Mouse (Mus musculus): ENCODE data around the gene Ccr1l1. TPM values are rescaled to one million over a fixed set of nuclear protein-coding genes. Genes with fewer than 3 reads are reported as not detected.
"Not testable (repeated sequence)": the region's sequence is repeated elsewhere in the genome, so short reads cannot be mapped to it uniquely, and the experiment has no call there.

Ccr1l1 gene
- polyA plus RNA-seq, 1 experiment from 2014 or later: not detected

DNA sequence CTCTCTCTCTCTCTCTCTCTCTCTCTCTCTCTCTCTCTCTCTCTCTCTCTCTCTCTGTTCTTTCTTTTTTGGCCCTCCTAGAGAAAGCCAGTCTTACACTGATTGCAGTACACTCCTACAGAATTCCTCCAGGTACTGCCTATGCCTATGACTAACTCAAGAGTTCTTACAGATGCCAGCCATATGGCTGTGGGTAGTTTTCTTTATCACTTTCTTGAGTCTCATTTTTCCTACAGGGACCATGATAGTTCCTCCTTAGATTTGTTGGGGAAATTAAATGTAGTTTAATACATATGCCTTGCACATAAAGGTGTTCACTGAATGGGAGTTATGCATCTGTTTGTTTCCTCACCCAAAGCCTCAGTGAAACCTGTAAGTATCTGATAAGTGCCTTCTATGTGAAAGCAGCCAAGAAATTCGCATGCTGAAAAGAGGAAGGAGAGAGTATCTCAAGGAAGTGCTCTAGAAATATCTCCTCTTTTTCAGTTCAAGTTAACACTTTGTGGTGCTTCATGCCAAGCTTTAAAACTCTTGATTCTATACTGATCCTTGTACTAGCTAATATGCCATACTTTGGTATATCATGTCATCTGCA is 13.2 kb upstream of the Ccr1l1 start:
- no peak for ATAC-seq (ENCODE audit: insufficient number of reproducible peaks, low FRiP score, low TSS enrichment, low read depth)

DNA sequence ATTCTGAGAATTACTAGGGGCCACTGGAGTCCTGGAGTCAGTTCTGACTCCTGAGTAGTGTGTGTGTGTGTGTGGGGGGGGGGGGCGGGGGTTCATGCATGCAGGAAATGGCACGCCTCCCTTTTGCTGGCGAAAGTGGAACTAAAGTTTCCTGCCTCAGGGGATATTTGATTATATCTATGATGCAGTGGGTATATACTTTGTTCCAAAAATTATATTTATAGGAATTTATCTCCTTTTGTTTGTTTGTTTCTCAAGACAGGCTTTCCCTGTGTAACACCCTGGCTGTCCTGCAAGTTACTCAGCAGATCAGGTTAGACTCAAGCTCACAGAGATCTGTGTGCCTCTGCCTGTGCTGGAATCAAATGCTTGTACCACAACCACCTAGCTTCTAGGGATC is 11.5 kb upstream of the Ccr1l1 start:
- 78% methylated on average over 3 of the region's 3 CpGs for WGBS
- ATAC-seq (ENCODE audit: insufficient number of reproducible peaks, low FRiP score, low TSS enrichment, low read depth): no peak

More for the DNA sequence above, 13.2 kb upstream of the Ccr1l1 start:
- no peaks in the 10 kb centered on the region for H3K27me3 ChIP-seq (ENCODE audit: control insufficient read depth, insufficient read depth, low read length)
- H3K9me3 ChIP-seq (ENCODE audit: control insufficient read depth, low read length): no peaks in the 10 kb centered on the region
- DNase-seq (ENCODE audit: low spot score): no peak
- H3K9ac ChIP-seq (ENCODE audit: low read length): no peak overlapping the region
- no peak overlapping the region for H3K4me3 ChIP-seq (ENCODE audit: low read depth, low read length)
- no peaks in the 10 kb centered on the region for H3K36me3 ChIP-seq (ENCODE audit: control insufficient read depth, insufficient read depth, low read length)
- no peaks in the 10 kb centered on the region for H3K4me1 ChIP-seq (ENCODE audit: control insufficient read depth, insufficient read depth, low read length)
- no peak overlapping the region for H3K27ac ChIP-seq (replicated peaks; ENCODE audit: low read depth, low read length)
- WGBS: 76% methylated on average over 1 of the region's 1 CpGs
- H3K4me2 ChIP-seq (ENCODE audit: low read depth, severe bottlenecking): no peak overlapping the region

DNA sequence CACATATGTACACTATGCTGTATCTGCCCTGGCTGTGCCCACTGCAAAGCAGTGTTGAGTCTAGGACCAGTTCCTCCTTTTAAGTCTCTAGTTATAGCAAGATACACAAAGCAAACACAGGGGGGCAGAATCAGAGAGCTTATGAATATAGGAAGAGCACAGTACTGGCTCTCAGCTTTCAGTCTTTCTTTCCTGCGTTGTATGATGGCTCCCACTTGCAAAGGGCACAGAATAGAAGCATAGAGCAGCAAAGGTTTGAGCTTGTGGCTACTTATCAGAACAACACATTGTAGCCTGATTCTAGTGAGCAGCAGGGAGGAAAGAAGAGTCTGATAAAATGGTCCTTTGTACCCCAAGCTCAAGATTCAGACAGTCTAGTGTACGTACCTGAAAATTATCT is 8.0 kb upstream of the Ccr1l1 start:
- Histone ChIP-seq H3K36me3 (ENCODE audit: control insufficient read depth, insufficient read depth, low read length) (no peaks in the 10 kb centered on the region), H3K27me3 (ENCODE audit: control insufficient read depth, insufficient read depth, low read length) (no peaks in the 10 kb centered on the region), H3K9ac (ENCODE audit: low read length) (no peak overlapping the region), H3K27ac (replicated peaks; ENCODE audit: low read depth, low read length) (no peak overlapping the region), H3K4me2 (ENCODE audit: low read depth, severe bottlenecking) (no peak overlapping the region), H3K4me1 (ENCODE audit: control insufficient read depth, insufficient read depth, low read length) (no peaks in the 10 kb centered on the region), H3K4me3 (ENCODE audit: low read depth, low read length) (no peak overlapping the region), H3K9me3 (ENCODE audit: control insufficient read depth, low read length) (no peaks in the 10 kb centered on the region)
- ATAC-seq (ENCODE audit: insufficient number of reproducible peaks, low FRiP score, low TSS enrichment, low read depth) (no peak), DNase-seq (ENCODE audit: low spot score) (no peak)
- WGBS: 86% methylated on average over 2 of the region's 2 CpGs

More for the DNA sequence above, 11.5 kb upstream of the Ccr1l1 start:
- H3K36me3 ChIP-seq (ENCODE audit: control insufficient read depth, insufficient read depth, low read length): no peaks in the 10 kb centered on the region
- H3K4me1 ChIP-seq (ENCODE audit: control insufficient read depth, insufficient read depth, low read length): no peaks in the 10 kb centered on the region
- no peaks in the 10 kb centered on the region for H3K27me3 ChIP-seq (ENCODE audit: control insufficient read depth, insufficient read depth, low read length)
- no peaks in the 10 kb centered on the region for H3K9me3 ChIP-seq (ENCODE audit: control insufficient read depth, low read length)
- no peak overlapping the region for H3K4me3 ChIP-seq (ENCODE audit: low read depth, low read length)
- H3K4me2 ChIP-seq (ENCODE audit: low read depth, severe bottlenecking): no peak overlapping the region
- H3K9ac ChIP-seq (ENCODE audit: low read length): no peak overlapping the region
- H3K27ac ChIP-seq (replicated peaks; ENCODE audit: low read depth, low read length): no peak overlapping the region
- DNase-seq (ENCODE audit: low spot score): no peak

DNA sequence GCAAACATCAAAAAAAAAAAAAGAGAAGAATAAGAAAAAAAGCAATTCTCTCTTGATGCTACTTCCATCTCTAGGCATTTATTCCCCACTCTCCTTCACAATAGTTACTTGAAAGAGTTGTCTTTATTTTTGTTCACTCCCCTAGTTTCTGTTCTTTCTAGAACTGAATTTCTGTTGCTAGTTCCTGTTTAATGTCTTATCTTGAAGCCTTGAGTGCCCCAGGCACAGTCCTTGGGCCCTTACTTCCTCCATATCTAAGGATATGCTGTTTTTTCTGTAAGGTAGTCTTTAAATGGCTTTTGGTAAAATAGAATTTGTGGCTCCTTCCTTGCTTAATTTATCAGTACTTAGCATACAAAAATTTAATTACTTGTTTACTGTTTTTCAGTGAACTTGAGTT is 6.7 kb upstream of the Ccr1l1 start:
- no peak overlapping the region for H3K4me3 ChIP-seq (ENCODE audit: low read depth, low read length)
- H3K9ac ChIP-seq (ENCODE audit: low read length): no peak overlapping the region
- no peak overlapping the region for H3K27ac ChIP-seq (replicated peaks; ENCODE audit: low read depth, low read length)

DNA sequence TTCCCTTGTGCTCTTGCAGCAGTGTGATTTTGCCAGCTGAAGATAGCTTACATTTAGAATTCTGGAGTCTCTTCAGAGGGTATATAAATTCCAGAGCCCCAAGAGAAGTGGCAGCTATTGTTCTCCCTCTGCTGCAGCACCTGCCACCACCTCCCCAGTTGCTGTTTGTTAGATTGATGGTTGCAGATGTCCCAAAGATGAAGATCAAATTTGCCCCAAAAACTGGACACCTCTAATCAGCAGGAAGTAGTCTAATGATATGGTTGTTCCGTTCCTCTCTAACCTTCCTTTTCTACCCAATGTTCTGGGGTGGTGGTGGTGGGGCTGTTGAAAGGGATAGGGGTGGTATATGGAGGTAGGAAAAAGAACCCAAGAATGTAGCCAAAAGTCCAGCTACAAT is 4.5 kb upstream of the Ccr1l1 start:
- DNase-seq (ENCODE audit: low spot score): no peak
- no peak overlapping the region for H3K4me3 ChIP-seq (ENCODE audit: low read depth, low read length)
- 88% methylated on average over 1 of the region's 1 CpGs for WGBS
- H3K9me3 ChIP-seq (ENCODE audit: control insufficient read depth, low read length): no peaks in the 10 kb centered on the region
- no peak overlapping the region for H3K27ac ChIP-seq (replicated peaks; ENCODE audit: low read depth, low read length)
- no peak overlapping the region for H3K4me2 ChIP-seq (ENCODE audit: low read depth, severe bottlenecking)
- H3K27me3 ChIP-seq (ENCODE audit: control insufficient read depth, insufficient read depth, low read length): no peaks in the 10 kb centered on the region
- H3K4me1 ChIP-seq (ENCODE audit: control insufficient read depth, insufficient read depth, low read length): no peaks in the 10 kb centered on the region
- H3K36me3 ChIP-seq (ENCODE audit: control insufficient read depth, insufficient read depth, low read length): no peaks in the 10 kb centered on the region
- no peak overlapping the region for H3K9ac ChIP-seq (ENCODE audit: low read length)
- ATAC-seq (ENCODE audit: insufficient number of reproducible peaks, low FRiP score, low TSS enrichment, low read depth): no peak

More for the DNA sequence above, 6.7 kb upstream of the Ccr1l1 start:
- ATAC-seq (ENCODE audit: insufficient number of reproducible peaks, low FRiP score, low TSS enrichment, low read depth) (no peak), DNase-seq (ENCODE audit: low spot score) (no peak)
- no peaks in the 10 kb centered on the region for H3K9me3 ChIP-seq (ENCODE audit: control insufficient read depth, low read length)
- H3K27me3 ChIP-seq (ENCODE audit: control insufficient read depth, insufficient read depth, low read length): no peaks in the 10 kb centered on the region
- H3K36me3 ChIP-seq (ENCODE audit: control insufficient read depth, insufficient read depth, low read length): no peaks in the 10 kb centered on the region
- H3K4me2 ChIP-seq (ENCODE audit: low read depth, severe bottlenecking): no peak overlapping the region
- H3K4me1 ChIP-seq (ENCODE audit: control insufficient read depth, insufficient read depth, low read length): no peaks in the 10 kb centered on the region

DNA sequence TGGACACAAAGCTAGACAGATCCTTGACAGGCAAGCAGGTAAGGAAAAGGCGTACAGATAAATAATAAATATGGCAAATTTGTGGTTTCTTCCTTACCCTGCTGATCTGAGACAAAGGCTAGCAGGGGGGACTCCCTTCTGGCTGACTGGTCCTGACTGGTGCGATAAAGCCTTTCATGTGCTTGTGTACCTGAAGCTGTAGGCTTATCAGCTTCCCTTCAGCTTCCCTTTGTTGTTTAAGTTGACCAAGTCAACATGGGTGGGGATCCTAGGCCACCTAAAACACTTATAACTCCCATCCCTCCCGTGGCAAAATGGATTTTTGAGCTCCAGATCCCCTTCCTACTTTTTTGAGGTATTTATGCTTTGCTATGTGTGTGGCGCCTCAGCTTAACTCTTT is 3.7 kb upstream of the Ccr1l1 start:
- DNase-seq (ENCODE audit: low spot score) (no peak), ATAC-seq (ENCODE audit: insufficient number of reproducible peaks, low FRiP score, low TSS enrichment, low read depth) (no peak)
- Histone ChIP-seq H3K4me2 (ENCODE audit: low read depth, severe bottlenecking) (no peak overlapping the region), H3K27me3 (ENCODE audit: control insufficient read depth, insufficient read depth, low read length) (no peaks in the 10 kb centered on the region), H3K9ac (ENCODE audit: low read length) (no peak overlapping the region), H3K4me3 (ENCODE audit: low read depth, low read length) (no peak overlapping the region), H3K4me1 (ENCODE audit: control insufficient read depth, insufficient read depth, low read length) (no peaks in the 10 kb centered on the region), H3K36me3 (ENCODE audit: control insufficient read depth, insufficient read depth, low read length) (no peaks in the 10 kb centered on the region), H3K27ac (replicated peaks; ENCODE audit: low read depth, low read length) (no peak overlapping the region), H3K9me3 (ENCODE audit: control insufficient read depth, low read length) (no peaks in the 10 kb centered on the region)
- 79% methylated on average over 4 of the region's 4 CpGs for WGBS

DNA sequence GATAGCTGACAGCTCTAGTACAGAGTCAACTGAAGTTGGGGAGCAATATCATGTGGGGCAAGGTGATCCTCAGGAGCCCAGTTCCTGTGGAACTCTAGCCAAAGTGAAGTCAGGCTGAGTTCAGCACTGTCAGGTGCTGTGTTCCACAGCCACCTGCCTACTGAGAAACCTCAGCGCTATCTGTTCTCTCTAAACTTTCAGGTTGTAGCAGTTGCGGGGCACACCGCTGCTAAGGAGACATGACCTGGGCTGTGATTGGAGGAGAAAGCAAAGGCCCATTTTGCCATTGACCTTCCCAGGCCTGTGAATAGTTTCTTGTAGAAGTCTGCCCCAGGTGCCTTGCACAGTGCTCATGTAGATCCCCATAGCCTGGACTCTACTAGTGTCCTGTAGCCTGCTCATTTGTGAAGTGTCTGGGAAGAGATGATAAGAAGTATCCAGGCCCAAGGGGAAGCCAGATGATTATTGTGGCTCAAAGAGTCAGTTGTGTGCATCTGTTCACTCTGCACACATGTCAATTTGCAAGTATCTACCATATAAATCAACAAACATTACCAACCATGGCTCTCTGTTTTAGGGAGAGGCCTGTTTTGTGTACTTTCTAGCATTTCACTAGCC is 2.8 kb upstream of the Ccr1l1 start:
- not testable (repeated sequence) for H3K9me3 ChIP-seq (ENCODE audit: control insufficient read depth, low read length); H3K27me3 ChIP-seq (ENCODE audit: control insufficient read depth, insufficient read depth, low read length); H3K4me1 ChIP-seq (ENCODE audit: control insufficient read depth, insufficient read depth, low read length); DNase-seq (ENCODE audit: low spot score); H3K4me3 ChIP-seq (ENCODE audit: low read depth, low read length); ATAC-seq (ENCODE audit: insufficient number of reproducible peaks, low FRiP score, low TSS enrichment, low read depth); H3K4me2 ChIP-seq (ENCODE audit: low read depth, severe bottlenecking); H3K27ac ChIP-seq (replicated peaks; ENCODE audit: low read depth, low read length); H3K9ac ChIP-seq (ENCODE audit: low read length); H3K36me3 ChIP-seq (ENCODE audit: control insufficient read depth, insufficient read depth, low read length)
- no CpG with 5 or more reads among the region's 3 CpGs for WGBS

DNA sequence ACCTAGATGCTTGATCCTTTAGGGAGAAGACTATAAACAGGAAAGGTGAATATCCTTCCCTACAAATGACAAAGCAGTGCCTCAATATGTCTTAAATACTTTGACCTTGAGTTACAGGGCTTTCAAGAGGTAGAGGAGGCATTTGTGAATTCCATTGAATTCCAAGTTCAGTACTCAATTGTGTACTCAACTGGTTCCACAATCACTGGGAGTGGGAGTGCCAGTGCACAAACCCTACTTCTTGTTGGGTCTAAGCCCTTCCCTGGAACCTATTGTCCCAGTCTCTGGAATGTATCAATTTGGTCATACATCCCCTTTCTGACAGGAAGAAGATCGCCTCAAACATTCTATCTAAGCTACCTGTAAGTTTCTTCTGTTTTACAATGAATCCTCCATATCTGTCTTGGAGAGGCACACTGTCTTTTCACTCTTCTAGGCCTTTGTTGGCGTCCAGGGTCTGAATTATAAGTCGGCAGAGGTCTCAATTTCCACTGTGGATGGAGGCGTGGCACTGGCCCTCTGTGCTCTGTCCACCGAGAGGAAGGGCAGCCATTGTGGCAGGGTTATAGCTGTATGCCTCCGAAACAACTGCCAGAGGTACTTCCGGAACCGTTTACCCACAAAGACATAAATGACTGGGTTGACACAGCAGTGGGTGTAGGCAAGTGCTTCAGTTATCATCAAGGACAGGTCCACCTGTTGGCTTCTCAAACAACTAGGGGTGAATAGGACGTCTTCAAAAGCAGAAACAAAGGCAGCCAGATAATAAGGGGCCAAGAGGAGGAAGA is 1.1 kb downstream of the Ccr1l1 start:
- no peak overlapping the region for H3K27ac ChIP-seq (replicated peaks; ENCODE audit: low read depth, low read length)
- ATAC-seq (ENCODE audit: insufficient number of reproducible peaks, low FRiP score, low TSS enrichment, low read depth) (no peak), DNase-seq (ENCODE audit: low spot score) (no peak)
- no peak overlapping the region for H3K9ac ChIP-seq (ENCODE audit: low read length)
- H3K27me3 ChIP-seq (ENCODE audit: control insufficient read depth, insufficient read depth, low read length): no peaks in the 10 kb centered on the region
- no peaks in the 10 kb centered on the region for H3K4me1 ChIP-seq (ENCODE audit: control insufficient read depth, insufficient read depth, low read length)
- no peak overlapping the region for H3K4me2 ChIP-seq (ENCODE audit: low read depth, severe bottlenecking)
- WGBS: 89% methylated on average over 9 of the region's 9 CpGs
- H3K36me3 ChIP-seq (ENCODE audit: control insufficient read depth, insufficient read depth, low read length): no peaks in the 10 kb centered on the region
- no peak overlapping the region for H3K4me3 ChIP-seq (ENCODE audit: low read depth, low read length)
- no peaks in the 10 kb centered on the region for H3K9me3 ChIP-seq (ENCODE audit: control insufficient read depth, low read length)
